12 mouse cellular contexts compared by ENCODE assay signal in genomic region chr2:85131724-85132123, GRCm38 (mm10). TPM values are rescaled to one million over a fixed set of nuclear protein-coding genes. Genes with fewer than 3 reads are reported as not detected.
A peak's percentile ranks its signal among the peaks of the same experiment; 100 is the strongest.
DNase-seq lines count a peak whose midpoint lies in the region; ATAC-seq lines count a peak whose summit lies in the region.
"Had no signal": no experiment of that assay in that cellular context is flagged by ENCODE, and none has a peak within 500 bp of the region (broad histone marks: within the 10 kb centered on the region; RNA-seq: fewer than 3 reads in every experiment).

No protein-coding gene starts in this region.

- H3K27me3 ChIP-seq in kidney, embryonic 14.5 days (ENCODE audit: control insufficient read depth, insufficient read depth, low read length), result peaks cover 2% of the 10 kb centered on the region; the same call in 1 of the 2 replicates
- H3K27me3 ChIP-seq in midbrain, embryonic 13.5 days, result no peaks in the 10 kb centered on the region
- no peaks in the 10 kb centered on the region; the same call in 1 of the 2 replicates for H3K27me3 ChIP-seq in midbrain, embryonic 11.5 days (ENCODE audit: control insufficient read depth, insufficient read depth, low read length)
- H3K27me3 ChIP-seq: midbrain, embryonic 12.5 days had no signal

- H3K36me3 ChIP-seq in kidney, embryonic 14.5 days (ENCODE audit: control insufficient read depth, insufficient read depth, low read length), result no peaks in the 10 kb centered on the region
- no peaks in the 10 kb centered on the region for H3K36me3 ChIP-seq in midbrain, embryonic 13.5 days
- no peaks in the 10 kb centered on the region for H3K36me3 ChIP-seq in midbrain, embryonic 11.5 days (ENCODE audit: control insufficient read depth, insufficient read depth, low read length)
- H3K36me3 ChIP-seq: limb, embryonic 12.5 days; midbrain, embryonic 12.5 days had no signal

- no peaks in the 10 kb centered on the region for H3K9me3 ChIP-seq in kidney, embryonic 14.5 days (ENCODE audit: control insufficient read depth, low read length)
- H3K9me3 ChIP-seq in midbrain, embryonic 13.5 days, result no peaks in the 10 kb centered on the region
- no peaks in the 10 kb centered on the region for H3K9me3 ChIP-seq in midbrain, embryonic 11.5 days (ENCODE audit: control insufficient read depth, low read length)
- H3K9me3 ChIP-seq: limb, embryonic 12.5 days; midbrain, embryonic 12.5 days had no signal

- no peak overlapping the region for H3K4me2 ChIP-seq in kidney, embryonic 14.5 days (replicated peaks; ENCODE audit: low read depth, low read length)
- H3K4me2 ChIP-seq in midbrain, embryonic 13.5 days (replicated peaks), result no peak overlapping the region
- H3K4me2 ChIP-seq in midbrain, embryonic 11.5 days, result no peak overlapping the region
- H3K4me2 ChIP-seq: limb, embryonic 12.5 days; midbrain, embryonic 12.5 days had no signal

- H3K9ac ChIP-seq in kidney, embryonic 14.5 days (ENCODE audit: low read depth, low read length), result no peak overlapping the region
- H3K9ac ChIP-seq in midbrain, embryonic 13.5 days (replicated peaks), result no peak overlapping the region
- H3K9ac ChIP-seq in midbrain, embryonic 11.5 days (ENCODE audit: low read length), result no peak overlapping the region
- H3K9ac ChIP-seq: limb, embryonic 12.5 days; midbrain, embryonic 12.5 days had no signal

- H3K4me1 ChIP-seq in kidney, embryonic 14.5 days (ENCODE audit: control insufficient read depth, insufficient read depth, low read length), result peaks cover 3% of the 10 kb centered on the region; the same call in 1 of the 2 replicates
- H3K4me1 ChIP-seq in midbrain, embryonic 13.5 days (replicated peaks), result no peaks in the 10 kb centered on the region
- H3K4me1 ChIP-seq in midbrain, embryonic 11.5 days (ENCODE audit: control insufficient read depth, insufficient read depth, low read length), result peaks cover 3% of the 10 kb centered on the region; the same call in 1 of the 2 replicates
- H3K4me1 ChIP-seq: limb, embryonic 12.5 days had no signal

- DNase-seq in adrenal gland, postnatal 14 days, result peak; percentile 17
- no peak for DNase-seq in adrenal gland, postnatal 25 days
- no peak for DNase-seq in kidney, adult 9 months
- no peak for DNase-seq in midbrain, embryonic 11.5 days (ENCODE audit: low spot score, missing footprints)
- DNase-seq in ovary, postnatal 36 days (ENCODE audit: low spot score), result no peak
- DNase-seq in urinary bladder, adult 18-20 months (ENCODE audit: low spot score in 2 of 2), result no peak
- DNase-seq: gastrocnemius, postnatal 25 days had no signal

- ATAC-seq in kidney, embryonic 14.5 days (ENCODE audit: low FRiP score, low TSS enrichment), result peak; percentile 50; the same call in 1 of the 2 replicates
- peak; percentile 13; the same call in 1 of the 2 replicates for ATAC-seq in midbrain, embryonic 13.5 days
- ATAC-seq in midbrain, embryonic 11.5 days (ENCODE audit: low FRiP score), result no peak

- no peak overlapping the region for H3K4me3 ChIP-seq in kidney, embryonic 14.5 days (ENCODE audit: low read length)
- no peak overlapping the region for H3K4me3 ChIP-seq in midbrain, embryonic 13.5 days (replicated peaks)
- H3K4me3 ChIP-seq in midbrain, embryonic 11.5 days (ENCODE audit: low read depth, low read length), result no peak overlapping the region
- H3K4me3 ChIP-seq: erythroblast, embryonic 14.5 days; limb, embryonic 12.5 days; midbrain, embryonic 12.5 days had no signal

- WGBS in kidney, embryonic 14.5 days, result 18% methylated on average over 1 of the region's 1 CpGs
- WGBS in midbrain, embryonic 13.5 days, result 11% methylated on average over 1 of the region's 1 CpGs
- WGBS in midbrain, embryonic 11.5 days, result 6% methylated on average over 1 of the region's 1 CpGs

- H3K27ac ChIP-seq in kidney, embryonic 14.5 days (ENCODE audit: low read depth, low read length), result no peak overlapping the region
- no peak overlapping the region for H3K27ac ChIP-seq in midbrain, embryonic 13.5 days
- no peak overlapping the region for H3K27ac ChIP-seq in midbrain, embryonic 11.5 days (ENCODE audit: low read depth, low read length)
- H3K27ac ChIP-seq: limb, embryonic 12.5 days; midbrain, embryonic 12.5 days had no signal

RNA-seq across cellular contexts. Expression of gene Aplnr, which starts 4.3 kb away (rescaled TPM):
- total RNA-seq in adrenal gland, postnatal 14 days (2021), result 96.2 and 97.3 TPM in 2 replicates
- 45.1 and 46.7 TPM in 2 replicates for total RNA-seq in adrenal gland, postnatal 25 days (2021)
- 54.0 and 67.7 TPM in 2 replicates for polyA plus RNA-seq in kidney, embryonic 14.5 days (2014; fragmentation: Nextera tagmentation; extraction: Ambion mirVana)
- 20.1 and 21.0 TPM in 2 replicates for polyA plus RNA-seq in midbrain, embryonic 13.5 days (2015; fragmentation: Nextera tagmentation; extraction: Ambion mirVana)
- 29.8 and 29.9 TPM in 2 replicates for polyA plus RNA-seq in midbrain, embryonic 11.5 days (2014; fragmentation: Nextera tagmentation; extraction: Ambion mirVana)
- polyA plus RNA-seq: erythroblast, embryonic 14.5 days had no signal
